Comparison of ENCODE assay signal across 9 mouse cellular contexts in genomic region chr2:151000402-151001178, GRCm38 (mm10). TPM values are rescaled to one million over a fixed set of nuclear protein-coding genes. Genes with fewer than 3 reads are reported as not detected.
DNase-seq lines count a peak whose midpoint lies in the region; ATAC-seq and TF ChIP-seq lines count a peak whose summit lies in the region.
"Had no signal": no experiment of that assay in that cellular context is flagged by ENCODE, and none has a peak within 500 bp of the region (broad histone marks: within the 10 kb centered on the region; RNA-seq: fewer than 3 reads in every experiment).

No protein-coding gene starts in this region.

- no peak overlapping the region for H3K4me2 ChIP-seq in forebrain, postnatal 0 days (ENCODE audit: low read depth)
- H3K4me2 ChIP-seq in intestine, embryonic 14.5 days (ENCODE audit: low read length) = no peak overlapping the region
- no peak overlapping the region for H3K4me2 ChIP-seq in stomach, embryonic 15.5 days
- H3K4me2 ChIP-seq: embryonic facial prominence, embryonic 15.5 days had no signal

- intact Hi-C loops in left cerebral cortex, postnatal 10 days (cut with DNase I) = loop anchor here (5.0 to 10.0 kb wide), 4 partner anchors 93 to 323 kb away; partner anchors contain the start of gene Gins1

- H3K4me1 ChIP-seq in thymus, adult 2 months (replicated peaks; ENCODE audit: control insufficient read depth, insufficient read depth, low read length) = no peaks in the 10 kb centered on the region
- no peaks in the 10 kb centered on the region for H3K4me1 ChIP-seq in forebrain, postnatal 0 days (ENCODE audit: insufficient read depth)
- H3K4me1 ChIP-seq in intestine, embryonic 14.5 days (replicated peaks; ENCODE audit: control insufficient read depth, insufficient read depth, low read length) = peaks cover 16% of the 10 kb centered on the region
- no peaks in the 10 kb centered on the region for H3K4me1 ChIP-seq in stomach, embryonic 15.5 days
- H3K4me1 ChIP-seq: embryonic facial prominence, embryonic 15.5 days had no signal

- no peak overlapping the region for H3K27ac ChIP-seq in thymus, adult 2 months (ENCODE audit: control insufficient read depth, insufficient read depth, low read length)
- H3K27ac ChIP-seq in forebrain, postnatal 0 days (ENCODE audit: low read depth, low read length) = no peak overlapping the region
- no peak overlapping the region for H3K27ac ChIP-seq in intestine, embryonic 14.5 days (ENCODE audit: low read depth)
- no peak overlapping the region for H3K27ac ChIP-seq in stomach, embryonic 15.5 days
- H3K27ac ChIP-seq: embryonic facial prominence, embryonic 15.5 days had no signal

- H3K9me3 ChIP-seq in forebrain, postnatal 0 days (ENCODE audit: low read length) = no peaks in the 10 kb centered on the region
- no peaks in the 10 kb centered on the region for H3K9me3 ChIP-seq in intestine, embryonic 14.5 days (ENCODE audit: control insufficient read depth, low read length)
- no peaks in the 10 kb centered on the region for H3K9me3 ChIP-seq in stomach, embryonic 15.5 days
- H3K9me3 ChIP-seq: embryonic facial prominence, embryonic 15.5 days had no signal

- H3K27me3 ChIP-seq in thymus, adult 2 months (ENCODE audit: control insufficient read depth, insufficient read depth, low read length) = no peaks in the 10 kb centered on the region
- no peaks in the 10 kb centered on the region for H3K27me3 ChIP-seq in forebrain, postnatal 0 days (ENCODE audit: insufficient read depth, low read length)
- no peaks in the 10 kb centered on the region for H3K27me3 ChIP-seq in intestine, embryonic 14.5 days (replicated peaks; ENCODE audit: control insufficient read depth, insufficient read depth, low read length)
- no peaks in the 10 kb centered on the region for H3K27me3 ChIP-seq in stomach, embryonic 15.5 days (replicated peaks)
- H3K27me3 ChIP-seq: embryonic facial prominence, embryonic 15.5 days had no signal

- ATAC-seq in forebrain, postnatal 0 days = peak; percentile 97
- ATAC-seq in intestine, embryonic 14.5 days (replicated peaks; ENCODE audit: low FRiP score, low TSS enrichment, low read depth) = peak; percentile 67
- ATAC-seq in stomach, embryonic 15.5 days (ENCODE audit: insufficient read depth, low FRiP score, low read depth) = peak; percentile 76

- H3K36me3 ChIP-seq in thymus, adult 2 months (ENCODE audit: control insufficient read depth, insufficient read depth, low read length) = no peaks in the 10 kb centered on the region
- H3K36me3 ChIP-seq in forebrain, postnatal 0 days (ENCODE audit: insufficient read depth) = no peaks in the 10 kb centered on the region
- H3K36me3 ChIP-seq in intestine, embryonic 14.5 days (ENCODE audit: control insufficient read depth, insufficient read depth, low read length) = no peaks in the 10 kb centered on the region
- H3K36me3 ChIP-seq in stomach, embryonic 15.5 days = no peaks in the 10 kb centered on the region
- H3K36me3 ChIP-seq: embryonic facial prominence, embryonic 15.5 days had no signal

- no peak for TF ChIP-seq CTCF in thymus, adult 2 months (IDR thresholded peaks at IDR 0.05; ENCODE audit: borderline replicate concordance, control insufficient read depth, extremely low read depth, insufficient read depth, low read length, poor library complexity)
- peak; percentile 81 for TF ChIP-seq CTCF in forebrain, postnatal 0 days (IDR thresholded peaks at IDR 0.05; ENCODE audit: low read depth)

- H3K9ac ChIP-seq in forebrain, postnatal 0 days = no peak overlapping the region
- no peak overlapping the region for H3K9ac ChIP-seq in intestine, embryonic 14.5 days (ENCODE audit: low read length)
- H3K9ac ChIP-seq in stomach, embryonic 15.5 days = no peak overlapping the region
- H3K9ac ChIP-seq: embryonic facial prominence, embryonic 15.5 days had no signal

- TF ChIP-seq POLR2A in thymus, adult 2 months (IDR thresholded peaks at IDR 0.05; ENCODE audit: control insufficient read depth, extremely low read depth, insufficient read depth, low read length, poor library complexity) = no peak

- H3K4me3 ChIP-seq in thymus, adult 2 months (ENCODE audit: control insufficient read depth, insufficient read depth, low read length) = no peak overlapping the region
- H3K4me3 ChIP-seq in forebrain, postnatal 0 days (ENCODE audit: low read depth, low read length) = no peak overlapping the region
- H3K4me3 ChIP-seq in intestine, embryonic 14.5 days (ENCODE audit: low read depth, low read length) = no peak overlapping the region
- H3K4me3 ChIP-seq in stomach, embryonic 15.5 days (replicated peaks) = no peak overlapping the region
- H3K4me3 ChIP-seq: embryonic facial prominence, embryonic 15.5 days had no signal

- DNase-seq in thymus, adult 2 months = peak; percentile 16
- no peak for DNase-seq in thymus, adult 18-20 months
- peak; percentile 57 to 71 for DNase-seq in cerebellum, adult 18-20 months
- DNase-seq in forebrain, postnatal 0 days = peak; percentile 70
- DNase-seq in intestine, embryonic 14.5 days (ENCODE audit: low spot score) = no peak
- DNase-seq in left cerebral cortex, postnatal 10 days (ENCODE audit: extremely low spot score in 1 of 2, low spot score in 2 of 2) = peak; percentile 54 to 72
- DNase-seq in mesoderm, embryonic 11.5 days (ENCODE audit: low read depth, low spot score) = peak; percentile 72

- WGBS in thymus, adult 2 months = 61% methylated on average over 7 of the region's 7 CpGs
- 39% methylated on average over 7 of the region's 7 CpGs for WGBS in forebrain, postnatal 0 days
- WGBS in intestine, embryonic 14.5 days = 50% methylated on average over 7 of the region's 7 CpGs
- 55% methylated on average over 7 of the region's 7 CpGs for WGBS in stomach, embryonic 15.5 days

RNA-seq across cellular contexts. Expression of gene Ninl, which starts 38.6 kb away (rescaled TPM):
- 0.40 and 0.46 TPM in 2 replicates for polyA plus RNA-seq in thymus, adult 2 months (2012; rRNA removed)
- total RNA-seq in forebrain, postnatal 0 days (2014; rRNA removed) = 7.4 and 14.9 TPM in 2 replicates
- 2.6 and 4.7 TPM in 2 replicates for polyA plus RNA-seq in forebrain, postnatal 0 days (2015; fragmentation: Nextera tagmentation; extraction: Ambion mirVana)
- polyA plus RNA-seq in intestine, embryonic 14.5 days (2014; fragmentation: Nextera tagmentation; extraction: Ambion mirVana) = 10.7 and 11.7 TPM in 2 replicates
- total RNA-seq in left cerebral cortex, postnatal 10 days (2021) = 1 to 10 TPM; 5.1 to 6.1 TPM
- polyA plus RNA-seq in stomach, embryonic 15.5 days (2015; fragmentation: Nextera tagmentation; extraction: Ambion mirVana) = 8.5 and 9.4 TPM in 2 replicates

RNA-seq across cellular contexts. Expression of gene Nanp, which starts 38.6 kb away (rescaled TPM):
- 3.0 and 4.3 TPM in 2 replicates for polyA plus RNA-seq in thymus, adult 2 months (2012; rRNA removed)
- total RNA-seq in forebrain, postnatal 0 days (2014; rRNA removed) = 13.1 and 14.0 TPM in 2 replicates
- 29.1 and 31.4 TPM in 2 replicates for polyA plus RNA-seq in forebrain, postnatal 0 days (2015; fragmentation: Nextera tagmentation; extraction: Ambion mirVana)
- 51.4 and 54.9 TPM in 2 replicates for polyA plus RNA-seq in intestine, embryonic 14.5 days (2014; fragmentation: Nextera tagmentation; extraction: Ambion mirVana)
- 10 to 100 TPM; 22.0 to 25.5 TPM for total RNA-seq in left cerebral cortex, postnatal 10 days (2021)
- polyA plus RNA-seq in stomach, embryonic 15.5 days (2015; fragmentation: Nextera tagmentation; extraction: Ambion mirVana) = 54.3 and 58.1 TPM in 2 replicates

Comparison
In these comparisons a context has a peak if more than half of its experiments do, and no peak if none do; other contexts are left out.
1. DNase-seq: peak in thymus, adult 2 months (single experiment), cerebellum, adult 18-20 months (2 of 2), forebrain, postnatal 0 days (single experiment), left cerebral cortex, postnatal 10 days (2 of 2) and mesoderm, embryonic 11.5 days (single experiment); none in thymus, adult 18-20 months (0 of 2) and intestine, embryonic 14.5 days (single experiment).
2. Peak in every context shown above with its lines, with median percentiles within 50 percentile points of each other: ATAC-seq.